Mouse (Mus musculus) stomach, postnatal 0 days (tissue): ENCODE data around the gene Akip1. TPM values are rescaled to one million over a fixed set of nuclear protein-coding genes. Genes with fewer than 3 reads are reported as not detected.

Experiments
- ATAC-seq: fragments of 200-750 bp; cut with Nextera tagmentation; 2 replicates; pipeline ENCODE4 v1.8.0; 2017; ENCODE audit not compliant: low FRiP score, low TSS enrichment
- DNase-seq: peaks from one replicate; pipeline ENCODE4 v3.0.0-alpha.2; 2016; ENCODE audit warnings: low spot score
- H3K27ac ChIP-seq: fragments of 300-500 bp; sonication (generic); replicated peaks from 2 replicates; pipeline ENCODE4 v1.5.1; 2014; ENCODE audit warnings: mild to moderate bottlenecking, control low read depth
- H3K27me3 ChIP-seq: fragments of 300-500 bp; sonication (generic); 2 replicates; pipeline ENCODE4 v1.6.1; 2014; ENCODE audit warnings: low read length; ENCODE audit not compliant: control insufficient read depth, insufficient read depth
- H3K36me3 ChIP-seq: fragments of 300-500 bp; sonication (generic); 2 replicates; pipeline ENCODE4 v1.6.1; 2014; ENCODE audit warnings: low read length, mixed read lengths; ENCODE audit not compliant: control insufficient read depth, insufficient read depth
- H3K4me1 ChIP-seq: fragments of 300-500 bp; sonication (generic); replicated peaks from 2 replicates; pipeline ENCODE4 v1.6.1; 2014; ENCODE audit warnings: antibody characterized with exemption; ENCODE audit not compliant: control insufficient read depth, insufficient read depth
- H3K4me2 ChIP-seq: fragments of 300-500 bp; sonication (generic); replicated peaks from 2 replicates; pipeline ENCODE4 v1.6.1; 2014; ENCODE audit warnings: low read depth, mild to moderate bottlenecking, control low read depth, moderate library complexity
- H3K4me3 ChIP-seq: fragments of 300-500 bp; sonication (generic); 2 replicates; pipeline ENCODE4 v1.5.1; 2014; ENCODE audit warnings: low read depth, low read length, control low read depth
- H3K9ac ChIP-seq: fragments of 300-500 bp; sonication (generic); 2 replicates; pipeline ENCODE4 v1.6.1; 2014; ENCODE audit warnings: mild to moderate bottlenecking, low read length, control low read depth, mixed read lengths
- H3K9me3 ChIP-seq: fragments of 300-500 bp; sonication (generic); 2 replicates; pipeline ENCODE4 v1.6.1; 2016; ENCODE audit warnings: low read length; ENCODE audit not compliant: control insufficient read depth
- CTCF ChIP-seq: IDR thresholded peaks from 2 replicates; pipeline ENCODE4 v1.5.1; 2016; ENCODE audit warnings: antibody characterized with exemption, low read depth, mild to moderate bottlenecking, moderate library complexity
- EP300 ChIP-seq: optimal IDR thresholded peaks from 2 replicates; pipeline ENCODE3; 2016; ENCODE audit warnings: antibody characterized with exemption
- WGBS: fragments of 180-500 bp; shearing (Covaris S2); extraction: QIAGEN DNeasy Blood & Tissue Kit; methylation state at CpG from one replicate; pipeline ENCODE4 v1.1.7; 2014; 5-methylcytosine and 5-hydroxymethylcytosine counted together
- polyA plus RNA-seq: library from polyadenylated mRNA; unstranded; fragments of >200 nt; fragmentation: Nextera tagmentation; extraction: Ambion mirVana; gene quantifications from 2 replicates; pipeline ENCODE4 v1.2.1, GENCODE M21; 2015

Akip1 gene
- polyA plus RNA-seq, 1 experiment from 2014 or later = 36.8 TPM

DNA sequence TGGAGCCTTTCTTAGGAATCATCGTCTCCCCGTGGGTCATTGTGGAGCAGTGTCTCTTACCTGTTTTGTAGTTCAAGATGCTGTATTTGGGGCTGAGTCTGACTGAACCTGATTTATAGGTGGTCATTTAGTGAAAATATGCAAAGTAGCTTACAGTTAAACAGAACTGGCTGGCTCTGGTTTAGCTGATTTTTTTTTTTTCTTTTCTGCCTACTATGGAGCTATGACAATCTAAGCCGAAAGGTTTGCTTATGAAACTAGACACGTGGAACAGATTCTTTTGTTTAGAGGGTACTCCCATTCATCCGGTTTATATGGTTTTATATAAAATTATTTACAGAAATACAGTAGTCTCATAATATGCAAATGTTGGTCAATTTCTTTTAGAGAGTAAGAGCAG, 28.1 kb downstream of the Akip1 start, which contains the start of gene Ascl3:
Gene Ascl3 (minus strand): TSS at position 101 of the 400 bp plus-strand sequence.
- Histone ChIP-seq H3K4me2 (no peak within 1 kb of the TSS), H3K9me3 (no peaks in the 10 kb centered on the region), H3K27ac (no peak within 1 kb of the TSS), H3K4me3 (no peak within 1 kb of the TSS), H3K36me3 (peaks cover 5% of the 10 kb centered on the region), H3K27me3 (no peaks in the 10 kb centered on the region), H3K4me1 (no peaks in the 10 kb centered on the region), H3K9ac (no peak within 1 kb of the TSS)
- ATAC-seq (no peak), DNase-seq (no peak)
- TF ChIP-seq EP300 = no peak
- no peak for TF ChIP-seq CTCF
- 73% methylated on average over 5 of the region's 5 CpGs for WGBS

DNA sequence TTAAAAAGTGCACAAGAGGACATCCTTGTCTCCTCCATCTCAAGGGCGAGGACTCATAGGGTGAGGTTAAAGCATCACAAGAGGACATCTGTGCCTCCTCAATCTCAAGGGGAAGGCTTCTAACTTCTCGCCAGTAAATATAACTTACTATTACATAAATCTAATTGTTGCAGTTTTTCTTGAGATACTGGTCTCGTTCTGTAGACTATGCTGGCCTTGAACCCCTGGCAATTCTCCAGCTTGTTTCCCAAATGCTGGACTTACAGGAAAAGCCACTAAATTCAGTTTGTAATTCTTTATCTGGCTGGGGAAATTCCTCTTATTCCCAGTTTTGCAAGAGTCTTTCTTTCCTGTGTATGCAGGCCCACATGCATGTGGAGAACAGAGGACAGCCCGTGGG, 31.3 kb downstream of the Akip1 start:
- 60% methylated on average over 4 of the region's 4 CpGs for WGBS
- Histone ChIP-seq H3K36me3 (peaks cover 8% of the 10 kb centered on the region), H3K9me3 (no peaks in the 10 kb centered on the region), H3K4me1 (no peaks in the 10 kb centered on the region), H3K9ac (no peak overlapping the region), H3K4me3 (no peak overlapping the region), H3K4me2 (no peak overlapping the region), H3K27ac (no peak overlapping the region), H3K27me3 (no peaks in the 10 kb centered on the region)
- TF ChIP-seq CTCF (no peak), EP300 (no peak)
- ATAC-seq (no peak), DNase-seq (no peak)

DNA sequence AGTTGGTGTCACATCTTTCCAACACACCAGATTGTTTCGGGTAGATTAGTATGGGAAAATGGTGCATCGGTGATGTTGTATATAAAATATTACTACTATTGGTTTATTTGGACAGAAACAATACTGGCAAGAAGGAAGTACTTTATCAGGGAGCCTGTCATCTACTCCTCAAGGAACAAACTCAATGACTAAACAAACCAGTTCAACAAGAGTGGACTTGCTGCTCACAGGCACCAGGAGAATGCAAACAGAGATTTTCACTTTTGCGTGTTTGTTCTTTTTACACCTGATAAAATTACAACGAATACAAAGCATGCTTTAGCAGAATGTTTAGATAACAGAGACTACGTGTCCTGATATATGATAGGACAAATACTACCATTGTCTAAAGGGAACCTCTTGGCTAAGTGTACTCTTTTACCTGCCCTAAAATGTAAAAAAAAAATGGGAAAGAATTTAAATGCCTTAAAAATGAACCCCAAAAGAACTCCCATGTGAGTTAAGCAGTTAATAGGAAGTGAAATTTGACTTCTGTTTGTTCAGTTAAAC, 36.4 kb downstream of the Akip1 start:
- H3K9me3 ChIP-seq = no peaks in the 10 kb centered on the region
- peak; percentile 92 for ATAC-seq

DNA sequence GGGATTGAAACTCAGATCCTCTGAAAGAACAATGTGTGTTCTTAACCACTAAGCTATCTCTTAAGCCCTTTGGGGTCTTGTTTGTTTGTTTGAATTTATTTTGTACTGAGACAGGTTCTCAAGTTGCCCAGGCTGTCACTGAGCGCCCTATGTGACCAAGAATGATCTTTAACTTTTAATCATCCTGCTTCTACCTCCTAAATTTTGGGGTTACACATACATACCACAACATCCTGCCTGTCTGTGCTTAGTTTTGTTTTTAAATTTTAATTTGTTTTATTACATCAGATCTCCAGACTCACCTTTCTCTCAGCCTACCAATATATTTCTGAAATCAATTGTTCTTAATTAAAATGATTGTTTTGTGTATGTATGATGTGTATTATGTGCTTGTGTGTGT, 37.6 kb downstream of the Akip1 start:
- peaks cover 16% of the 10 kb centered on the region for H3K36me3 ChIP-seq
- DNase-seq (no peak), ATAC-seq (no peak)
- peak overlapping the region; percentile 40; the same call in 1 of the 2 replicates for H3K27ac ChIP-seq
- no peak overlapping the region for H3K4me3 ChIP-seq
- no peaks in the 10 kb centered on the region for H3K4me1 ChIP-seq
- H3K27me3 ChIP-seq = no peaks in the 10 kb centered on the region
- WGBS = 88% methylated on average over 1 of the region's 1 CpGs
- no peak overlapping the region for H3K4me2 ChIP-seq
- H3K9me3 ChIP-seq = no peaks in the 10 kb centered on the region
- H3K9ac ChIP-seq = no peak overlapping the region
- TF ChIP-seq CTCF (no peak), EP300 (no peak)

More for the DNA sequence above, 36.4 kb downstream of the Akip1 start:
- H3K36me3 ChIP-seq = peaks cover 16% of the 10 kb centered on the region
- H3K27ac ChIP-seq = peak overlapping the region; percentile 76
- H3K9ac ChIP-seq = no peak overlapping the region
- no peak overlapping the region for H3K4me3 ChIP-seq
- no peaks in the 10 kb centered on the region for H3K27me3 ChIP-seq
- no peak overlapping the region for H3K4me2 ChIP-seq
- WGBS = 35% methylated on average over 5 of the region's 5 CpGs
- no peak for DNase-seq
- H3K4me1 ChIP-seq = no peaks in the 10 kb centered on the region
- TF ChIP-seq CTCF (no peak), EP300 (no peak)

DNA sequence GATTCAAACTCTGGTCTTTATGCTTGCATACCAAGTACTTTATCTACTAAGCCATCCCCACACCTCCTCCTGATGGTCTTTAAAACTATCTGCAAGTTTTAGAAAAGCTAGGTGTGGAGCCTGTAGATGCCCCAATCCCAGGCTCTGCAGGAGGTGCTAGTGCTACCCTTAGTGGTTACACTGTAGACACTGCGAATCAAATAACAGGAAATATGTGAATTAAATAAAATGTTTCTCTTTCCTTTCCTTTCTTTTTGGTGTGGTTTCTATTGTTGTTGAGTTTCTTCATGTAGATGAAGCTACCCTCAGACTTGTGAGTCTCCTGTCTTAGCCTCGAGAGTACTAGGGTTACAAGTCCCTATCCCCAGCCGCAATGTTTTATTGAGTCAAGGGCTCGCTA, 38.2 kb downstream of the Akip1 start:
- Histone ChIP-seq H3K36me3 (peaks cover 16% of the 10 kb centered on the region; the same call in 1 of the 2 replicates), H3K27ac (0 out of 2 replicates have a peak overlapping the region, but pooled peaks have one; percentile 26)
- DNase-seq = no peak

DNA sequence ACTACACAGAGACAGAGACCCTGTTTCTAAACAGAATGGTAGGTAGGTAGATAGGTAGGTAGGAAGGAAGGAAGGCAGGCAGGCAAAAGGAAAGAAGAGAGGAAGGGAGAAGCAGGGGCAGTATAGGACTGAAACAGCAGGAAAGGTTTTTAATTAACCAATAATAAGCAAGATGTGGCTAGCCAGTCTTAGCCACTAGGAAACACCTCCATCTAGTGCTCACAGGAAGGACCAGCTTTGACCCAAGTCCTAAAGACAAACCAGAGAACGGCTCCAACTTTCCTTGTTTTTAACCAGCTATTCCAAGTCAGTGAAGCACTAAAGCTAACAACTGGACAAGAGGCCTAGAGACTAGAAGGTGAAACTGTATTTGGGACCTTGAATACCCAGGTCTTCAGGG, 44.3 kb downstream of the Akip1 start:
- Histone ChIP-seq H3K36me3 (peaks cover 12% of the 10 kb centered on the region; the same call in 1 of the 2 replicates), H3K4me1 (no peaks in the 10 kb centered on the region), H3K27ac (no peak overlapping the region), H3K4me2 (no peak overlapping the region), H3K27me3 (no peaks in the 10 kb centered on the region), H3K9me3 (no peaks in the 10 kb centered on the region), H3K9ac (no peak overlapping the region), H3K4me3 (no peak overlapping the region)
- DNase-seq = no peak
- no peak for ATAC-seq
- no peak for TF ChIP-seq EP300
- peak; percentile 72 for TF ChIP-seq CTCF
- WGBS = 29% methylated on average over 1 of the region's 1 CpGs

More for the DNA sequence above, 38.2 kb downstream of the Akip1 start:
- Histone ChIP-seq H3K4me3 (no peak overlapping the region), H3K9ac (no peak overlapping the region), H3K27me3 (no peaks in the 10 kb centered on the region), H3K4me1 (no peaks in the 10 kb centered on the region), H3K9me3 (no peaks in the 10 kb centered on the region), H3K4me2 (no peak overlapping the region)
- 83% methylated on average over 4 of the region's 4 CpGs for WGBS
- TF ChIP-seq EP300 (no peak), CTCF (no peak)
- no peak for ATAC-seq
